Mouse (Mus musculus): Measurements from ENCODE around the gene Zswim4. TPM values are rescaled to one million over a fixed set of nuclear protein-coding genes. Genes with fewer than 3 reads are reported as not detected.

Gene Zswim4
- total RNA-seq, 2 experiments from 2014 or later, result 15.1 to 17.8 TPM

- Histone ChIP-seq H3K27ac (no peak overlapping the region), H3K4me3 (no peak overlapping the region)
- no peak for DNase-seq (ENCODE audit: extremely low spot score in 1 of 2, low spot score in 2 of 2)
- no peak for TF ChIP-seq CTCF (IDR thresholded peaks at IDR 0.05)
- intact Hi-C loops (cut with DNase I), result loop anchor here (5.0 kb wide), 1 partner anchor 128 kb away; the partner anchor contains the start of genes Il27ra and Rln3
Measured at GRCm38 (mm10) chr8:84170096-84170495, 66.8 kb downstream of the Zswim4 start.

- H3K27ac ChIP-seq, result no peak overlapping the region
- no peak for TF ChIP-seq CTCF (IDR thresholded peaks at IDR 0.05)
- intact Hi-C loops (cut with DNase I), result no loop called here
- no peak overlapping the region for H3K4me3 ChIP-seq
- no peak for DNase-seq (ENCODE audit: extremely low spot score in 1 of 2, low spot score in 2 of 2)
Measured at GRCm38 (mm10) chr8:84167696-84168095, 69.2 kb downstream of the Zswim4 start.

Small RNA genes lying within 50 kb of the gene (microRNA-seq; reads per million reads assigned to microRNA genes)
- 1,433 to 1,451 reads per million in 2 experiments for gene Mir181c
- 1,781 to 2,136 reads per million in 2 experiments for gene Mir181d
- 11,264 to 12,641 reads per million in 2 experiments for gene Mir23a
- 0 reads per million in 2 experiments for gene Mir24-2
- 95.7 to 113 reads per million in 2 experiments for gene Mir27a
- gene Mir3074-2, result 0 reads per million in 2 experiments

Other genes starting within 250 kb of the Zswim4 start
- gene Samd1, start 239.4 kb downstream of the Zswim4 start, total RNA-seq (2021), result 10 to 100 TPM; 39.3 to 43.7 TPM
- under 1 TPM in 1 of 2 experiments, not detected in 1; 0.41 TPM for gene 1700067K01Rik, start 235.6 kb downstream of the Zswim4 start, total RNA-seq (2021)
- gene 2210011C24Rik, start 224.9 kb downstream of the Zswim4 start, total RNA-seq (2021), result 1 to 10 TPM; 1.0 to 1.3 TPM
- 1 to 10 TPM; 2.2 to 2.7 TPM for gene Palm3, start 215.6 kb downstream of the Zswim4 start, total RNA-seq (2021)
- under 1 TPM; 0.23 to 0.41 TPM for gene Il27ra, start 194.5 kb downstream of the Zswim4 start, total RNA-seq (2021)
- gene Rln3, start 192.1 kb downstream of the Zswim4 start, total RNA-seq (2021), result not detected
- gene Gm10643, start 171.9 kb downstream of the Zswim4 start, total RNA-seq (2021), result 1 to 10 TPM; 2.8 to 3.5 TPM
- gene Rfx1, start 170.2 kb downstream of the Zswim4 start, total RNA-seq (2021), result 10 to 100 TPM; 27.1 to 30.0 TPM
- 10 to 100 TPM; 17.9 to 18.0 TPM for gene Dcaf15, start 132.3 kb downstream of the Zswim4 start, total RNA-seq (2021)
- gene Podnl1, start 111.1 kb downstream of the Zswim4 start, total RNA-seq (2021), result not detected
- gene Cc2d1a, start 89.1 kb downstream of the Zswim4 start, total RNA-seq (2021), result 10 to 100 TPM; 49.9 to 52.2 TPM
- 1 to 10 TPM; 2.0 to 2.8 TPM for gene 4930432K21Rik, start 89.0 kb downstream of the Zswim4 start, total RNA-seq (2021)
- gene Nanos3, start 51.8 kb downstream of the Zswim4 start, total RNA-seq (2021), result 1 to 10 TPM; 2.0 to 3.0 TPM
- 100 to 1,000 TPM; 124 to 140 TPM for gene D8Ertd738e, start 12.7 kb upstream of the Zswim4 start, total RNA-seq (2021)
- gene Mri1, start 20.3 kb upstream of the Zswim4 start, total RNA-seq (2021), result 10 to 100 TPM; 13.2 to 16.5 TPM
- gene Ccdc130, start 33.3 kb upstream of the Zswim4 start, total RNA-seq (2021), result 10 to 100 TPM; 27.7 to 35.5 TPM
- gene Cacna1a, start 151.4 kb upstream of the Zswim4 start, total RNA-seq (2021), result 100 to 1,000 TPM; 243 to 258 TPM